Mouse (Mus musculus) kidney, embryonic 16.5 days (tissue): ENCODE data around the gene Prl2b1. TPM values are rescaled to one million over a fixed set of nuclear protein-coding genes. Genes with fewer than 3 reads are reported as not detected.

Experiments
- ATAC-seq: fragments of 200-750 bp; cut with Nextera tagmentation; 2 replicates; pipeline ENCODE4 v1.8.0; 2017; ENCODE audit warnings: moderate TSS enrichment; ENCODE audit not compliant: low FRiP score, low TSS enrichment
- H3K27ac ChIP-seq: fragments of 300-500 bp; sonication (generic); 2 replicates; pipeline ENCODE4 v1.5.1; 2014; ENCODE audit warnings: low read length
- H3K27me3 ChIP-seq: fragments of 300-500 bp; sonication (generic); 2 replicates; pipeline ENCODE4 v1.6.1; 2014; ENCODE audit warnings: low read length, control low read depth, mixed read lengths; ENCODE audit not compliant: insufficient read depth
- H3K36me3 ChIP-seq: fragments of 300-500 bp; sonication (generic); 2 replicates; pipeline ENCODE4 v1.6.1; 2014; ENCODE audit warnings: low read length, control low read depth, mixed read lengths; ENCODE audit not compliant: insufficient read depth
- H3K4me1 ChIP-seq: fragments of 300-500 bp; sonication (generic); 2 replicates; pipeline ENCODE4 v1.6.1; 2014; ENCODE audit warnings: low read length, control low read depth, mixed read lengths; ENCODE audit not compliant: insufficient read depth
- H3K4me2 ChIP-seq: fragments of 300-500 bp; sonication (generic); replicated peaks from 2 replicates; pipeline ENCODE4 v1.6.1; 2014; ENCODE audit warnings: low read depth, low read length
- H3K4me3 ChIP-seq: fragments of 300-500 bp; sonication (generic); 2 replicates; pipeline ENCODE4 v1.5.1; 2014; ENCODE audit warnings: mild to moderate bottlenecking, low read length
- H3K9ac ChIP-seq: fragments of 300-500 bp; sonication (generic); replicated peaks from 2 replicates; pipeline ENCODE4 v1.6.1; 2014; ENCODE audit warnings: low read length
- H3K9me3 ChIP-seq: fragments of 300-500 bp; sonication (generic); 2 replicates; pipeline ENCODE4 v1.6.1; 2016; ENCODE audit warnings: low read length, control low read depth
- WGBS: fragments of 180-500 bp; shearing (Covaris S2); extraction: QIAGEN DNeasy Blood & Tissue Kit; methylation state at CpG from one replicate; pipeline ENCODE4 v1.1.7; 2014; 5-methylcytosine and 5-hydroxymethylcytosine counted together
- polyA plus RNA-seq: library from polyadenylated mRNA; unstranded; fragments of >200 nt; fragmentation: Nextera tagmentation; extraction: Ambion mirVana; gene quantifications from 2 replicates; pipeline ENCODE4 v1.2.1, GENCODE M21; 2015

The Prl2b1 gene
- not detected in 2 replicates for polyA plus RNA-seq

DNA sequence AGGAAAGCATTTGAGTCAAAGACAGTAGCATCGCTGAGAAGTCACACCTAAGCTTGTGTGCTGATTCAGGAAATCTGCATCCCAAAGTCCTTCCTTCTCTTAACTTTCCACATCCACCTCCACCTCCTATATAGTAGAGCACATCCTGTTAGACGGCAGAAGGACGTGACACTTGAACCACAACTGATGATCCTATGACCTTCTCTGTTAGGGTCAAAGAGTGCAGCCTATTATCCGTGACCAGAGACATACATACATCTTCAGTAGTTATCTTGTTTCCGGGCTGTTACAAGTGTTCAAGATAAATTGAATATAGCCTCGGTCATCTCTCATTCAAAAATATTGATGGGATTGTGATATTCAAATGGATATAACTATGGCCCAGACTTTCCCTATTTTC is at the start of gene Prl2b1:
Prl2b1 (minus strand) TSS at position 101 of the 400 bp plus-strand sequence.
- Histone ChIP-seq H3K9ac (no peak within 1 kb of the TSS), H3K36me3 (no peaks in the 10 kb centered on the region), H3K9me3 (no peaks in the 10 kb centered on the region), H3K27ac (no peak within 1 kb of the TSS), H3K27me3 (no peaks in the 10 kb centered on the region), H3K4me1 (no peaks in the 10 kb centered on the region), H3K4me2 (no peak within 1 kb of the TSS), H3K4me3 (no peak within 1 kb of the TSS)
- ATAC-seq, result no peak
- 69% methylated on average over 6 of the region's 6 CpGs for WGBS

- no peaks in the 10 kb centered on the region for H3K4me1 ChIP-seq
- no peak within 1 kb of the TSS for H3K27ac ChIP-seq
- no peak within 1 kb of the TSS for H3K9ac ChIP-seq
- H3K36me3 ChIP-seq, result no peaks in the 10 kb centered on the region
- H3K9me3 ChIP-seq, result no peaks in the 10 kb centered on the region
- WGBS, result 80% methylated on average over 3 of the region's 3 CpGs
- no peak within 1 kb of the TSS for H3K4me2 ChIP-seq
- no peak within 1 kb of the TSS for H3K4me3 ChIP-seq
- no peaks in the 10 kb centered on the region for H3K27me3 ChIP-seq
- no peak for ATAC-seq
Observed at GRCm38 (mm10) chr13:27438588-27438987, 47.9 kb upstream of the Prl2b1 start, which contains the start of gene Prl8a6. Gene Prl8a6, minus strand, starts transcription at chr13:27438688.

DNA sequence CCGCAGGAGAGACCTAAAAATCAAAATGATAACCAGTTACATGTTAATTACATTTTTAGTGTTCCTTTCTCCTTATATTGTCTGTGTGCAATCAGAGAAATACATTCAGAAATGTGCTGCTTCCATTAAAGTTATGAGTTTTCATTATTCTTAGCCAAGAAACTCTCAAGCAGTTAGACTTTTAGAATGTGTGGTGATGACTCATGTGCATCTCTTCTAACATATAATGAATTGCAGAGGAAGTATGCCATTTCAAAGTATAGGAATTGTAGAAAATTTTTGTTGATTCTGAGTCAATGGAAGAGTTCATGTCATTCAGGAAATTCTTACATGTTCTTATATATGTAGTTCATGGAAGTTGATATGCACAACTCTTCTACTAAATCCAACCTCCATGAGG is 42.5 kb upstream of the Prl2b1 start:
- Histone ChIP-seq H3K27ac (no peak overlapping the region), H3K36me3 (no peaks in the 10 kb centered on the region), H3K4me3 (no peak overlapping the region), H3K9me3 (no peaks in the 10 kb centered on the region), H3K4me1 (no peaks in the 10 kb centered on the region), H3K9ac (no peak overlapping the region), H3K4me2 (no peak overlapping the region), H3K27me3 (no peaks in the 10 kb centered on the region)
- ATAC-seq, result no peak
- WGBS, result 83% methylated on average over 1 of the region's 1 CpGs

DNA sequence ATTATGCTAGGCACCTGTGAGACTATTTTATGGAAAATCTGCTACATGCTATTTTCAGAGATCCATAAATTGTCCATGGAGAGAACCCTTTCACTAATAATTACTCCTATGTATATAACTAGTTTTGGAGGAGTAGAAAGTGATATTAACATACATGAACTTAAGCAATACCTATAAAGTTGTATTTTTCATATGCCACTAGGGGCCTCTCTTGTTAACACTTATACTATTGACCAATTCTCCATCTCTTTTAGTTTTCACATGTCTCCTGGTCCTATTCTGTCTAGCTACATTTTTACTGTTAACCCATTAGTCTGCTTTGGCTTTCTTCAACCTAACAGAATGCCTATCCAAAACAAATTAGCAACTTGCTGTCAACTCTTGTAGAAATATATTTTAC is 23.0 kb upstream of the Prl2b1 start:
- no peak overlapping the region for H3K4me3 ChIP-seq
- no peaks in the 10 kb centered on the region for H3K36me3 ChIP-seq
- no peak overlapping the region for H3K27ac ChIP-seq
- no peaks in the 10 kb centered on the region for H3K27me3 ChIP-seq
- no peak for ATAC-seq
- no peak overlapping the region for H3K4me2 ChIP-seq
- no peaks in the 10 kb centered on the region for H3K9me3 ChIP-seq
- H3K4me1 ChIP-seq, result no peaks in the 10 kb centered on the region
- H3K9ac ChIP-seq, result no peak overlapping the region

GRCm38 (mm10) chr13:27399061-27399724 is 8.5 kb upstream of the Prl2b1 start:
- no peaks in the 10 kb centered on the region for H3K36me3 ChIP-seq
- H3K27me3 ChIP-seq, result no peaks in the 10 kb centered on the region
- ATAC-seq, result no peak
- H3K4me3 ChIP-seq, result no peak overlapping the region
- H3K4me2 ChIP-seq, result no peak overlapping the region
- no peaks in the 10 kb centered on the region for H3K9me3 ChIP-seq
- H3K27ac ChIP-seq, result no peak overlapping the region
- H3K9ac ChIP-seq, result no peak overlapping the region
- WGBS, result 92% methylated on average over 7 of the region's 7 CpGs
- H3K4me1 ChIP-seq, result no peaks in the 10 kb centered on the region

GRCm38 (mm10) chr13:27345373-27345772 is 45.3 kb downstream of the Prl2b1 start, which contains the start of gene Prl8a2:
Gene Prl8a2, plus strand, starts transcription at chr13:27345673.
- H3K27ac ChIP-seq, result no peak within 1 kb of the TSS
- no peaks in the 10 kb centered on the region for H3K4me1 ChIP-seq
- 71% methylated on average over 2 of the region's 2 CpGs for WGBS
- H3K9ac ChIP-seq, result no peak within 1 kb of the TSS
- H3K9me3 ChIP-seq, result no peaks in the 10 kb centered on the region
- H3K36me3 ChIP-seq, result no peaks in the 10 kb centered on the region
- H3K4me2 ChIP-seq, result no peak within 1 kb of the TSS
- no peak for ATAC-seq
- no peaks in the 10 kb centered on the region for H3K27me3 ChIP-seq
- H3K4me3 ChIP-seq, result no peak within 1 kb of the TSS

DNA sequence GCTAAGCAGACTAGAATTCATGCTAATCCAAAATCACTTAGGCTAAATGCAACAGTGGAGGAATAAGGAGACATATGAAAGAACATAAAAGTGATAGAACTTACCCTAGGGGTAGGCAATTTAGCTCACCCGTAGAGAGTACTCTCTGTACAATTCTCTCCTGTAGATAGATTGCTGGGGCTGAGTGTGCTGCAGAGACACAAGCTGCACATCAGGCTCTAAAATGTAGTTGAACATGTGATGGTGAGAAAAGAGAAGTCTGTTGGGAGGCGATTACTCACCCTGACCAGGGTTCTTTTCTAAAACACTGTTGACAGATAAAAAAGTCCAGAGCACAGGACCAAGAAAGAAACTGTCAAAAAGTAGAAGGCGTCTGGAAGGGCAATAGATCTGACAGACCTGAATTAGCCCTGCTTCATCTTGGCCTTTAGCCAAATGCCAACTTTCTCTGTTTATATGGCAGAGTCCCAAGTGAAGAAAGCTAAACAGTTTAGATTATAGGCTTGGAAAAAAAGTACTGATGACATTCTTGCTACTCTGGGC is 47.8 kb downstream of the Prl2b1 start:
- Histone ChIP-seq H3K36me3 (no peaks in the 10 kb centered on the region), H3K9ac (no peak overlapping the region), H3K9me3 (no peaks in the 10 kb centered on the region), H3K4me3 (no peak overlapping the region), H3K27ac (no peak overlapping the region), H3K4me1 (no peaks in the 10 kb centered on the region), H3K27me3 (no peaks in the 10 kb centered on the region), H3K4me2 (no peak overlapping the region)
- 81% methylated on average over 3 of the region's 3 CpGs for WGBS
- no peak for ATAC-seq

DNA sequence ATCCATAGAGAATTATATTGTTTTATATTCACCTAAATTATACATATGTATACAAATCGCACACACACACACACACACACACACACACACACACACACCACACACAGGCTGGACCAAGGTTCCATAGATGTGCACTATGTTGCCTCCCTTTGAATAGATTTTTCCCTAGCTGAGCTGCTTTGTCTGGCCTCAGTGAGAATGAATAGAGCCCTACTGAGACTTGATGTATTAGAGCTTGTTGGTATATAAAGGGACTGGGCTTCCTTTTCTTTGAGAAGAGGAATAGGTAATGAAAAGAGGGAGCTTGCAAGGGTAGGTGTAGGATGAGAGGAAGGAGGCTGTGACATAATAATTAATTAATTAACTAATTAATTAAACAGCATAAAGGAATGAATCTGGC is 55.7 kb downstream of the Prl2b1 start:
- WGBS, result 93% methylated on average over 1 of the region's 1 CpGs
- H3K9ac ChIP-seq, result no peak overlapping the region
- no peak overlapping the region for H3K4me3 ChIP-seq
- no peaks in the 10 kb centered on the region for H3K4me1 ChIP-seq
- H3K27ac ChIP-seq, result no peak overlapping the region
- H3K4me2 ChIP-seq, result no peak overlapping the region
- no peaks in the 10 kb centered on the region for H3K36me3 ChIP-seq
- ATAC-seq, result no peak
- H3K27me3 ChIP-seq, result no peaks in the 10 kb centered on the region
- H3K9me3 ChIP-seq, result no peaks in the 10 kb centered on the region
